Mouse (Mus musculus) ES-Bruce4 (cell line): ENCODE measurements around the gene Tbx4. TPM values are rescaled to one million over a fixed set of nuclear protein-coding genes. Genes with fewer than 3 reads are reported as not detected.

ENCODE experiments used
- H3K27ac ChIP-seq: 2 replicates; pipeline ENCODE4 v1.5.1; 2012; ENCODE audit warnings: low read length, inconsistent platforms; ENCODE audit not compliant: insufficient read depth
- H3K27me3 ChIP-seq: 2 replicates; pipeline ENCODE4 v1.6.1; 2012; ENCODE audit warnings: mild to moderate bottlenecking, low read length, inconsistent platforms; ENCODE audit not compliant: control insufficient read depth, poor library complexity, insufficient read depth, severe bottlenecking
- H3K36me3 ChIP-seq: 2 replicates; pipeline ENCODE4 v1.6.1; 2012; ENCODE audit warnings: inconsistent platforms, mild to moderate bottlenecking, low read length, moderate library complexity; ENCODE audit not compliant: control insufficient read depth, poor library complexity, insufficient read depth, severe bottlenecking
- H3K4me1 ChIP-seq: one replicate; pipeline ENCODE4 v1.8.1; 2011; ENCODE audit warnings: low read length; ENCODE audit not compliant: control insufficient read depth, insufficient read depth
- H3K4me3 ChIP-seq: 2 replicates; pipeline ENCODE4 v1.5.1; 2011; ENCODE audit warnings: low read depth, mild to moderate bottlenecking, low read length
- H3K9ac ChIP-seq: 2 replicates; pipeline ENCODE4 v1.6.1; 2012; ENCODE audit warnings: low read depth, mild to moderate bottlenecking, inconsistent platforms; ENCODE audit not compliant: poor library complexity, severe bottlenecking
- H3K9me3 ChIP-seq: replicated peaks from 2 replicates; pipeline ENCODE4 v1.6.1; 2012; ENCODE audit warnings: mild to moderate bottlenecking, low read length, inconsistent platforms; ENCODE audit not compliant: control insufficient read depth, poor library complexity, insufficient read depth, severe bottlenecking
- CTCF ChIP-seq: IDR thresholded peaks from one replicate; pipeline ENCODE4 v1.8.1; 2011; ENCODE audit warnings: low read depth, low read length
- EP300 ChIP-seq: IDR thresholded peaks from 2 replicates; pipeline ENCODE4 v1.6.1; 2011; ENCODE audit warnings: low read depth, low read length; ENCODE audit not compliant: insufficient read depth
- POLR2A ChIP-seq: IDR thresholded peaks from one replicate; pipeline ENCODE4 v1.8.1; 2011; ENCODE audit warnings: low read length; ENCODE audit not compliant: insufficient read depth
- polyA plus RNA-seq: library from polyadenylated mRNA; stranded (reverse); fragments of >200 nt; gene quantifications from 2 replicates; pipeline ENCODE4 v1.2.4, GENCODE M21; 2011; ENCODE audit warnings: low read depth; ENCODE audit not compliant: missing spikeins, insufficient read depth, insufficient read length

Gene Tbx4
- polyA plus RNA-seq, 1 experiment: 0.69 TPM

- H3K36me3 ChIP-seq: no peaks in the 10 kb centered on the region
- H3K27ac ChIP-seq: no peak overlapping the region
- no peaks in the 10 kb centered on the region for H3K9me3 ChIP-seq
- TF ChIP-seq EP300 (no peak), POLR2A (no peak), CTCF (no peak)
- H3K4me3 ChIP-seq: no peak overlapping the region
- H3K27me3 ChIP-seq: no peaks in the 10 kb centered on the region
- no peaks in the 10 kb centered on the region for H3K4me1 ChIP-seq
- H3K9ac ChIP-seq: no peak overlapping the region
Measured at GRCm38 (mm10) chr11:85961498-85961897, 75.3 kb downstream of the Tbx4 start.

Other genes with a start within 250 kb of the Tbx4 start
- 0.16 and 0.24 TPM in 2 replicates for gene Tbx2, start 53.9 kb upstream of the Tbx4 start, polyA plus RNA-seq
- not detected in 2 replicates for gene Gm11444, start 36.1 kb upstream of the Tbx4 start, polyA plus RNA-seq